Mouse (Mus musculus): ENCODE measurements around the gene Ankrd44. TPM values are rescaled to one million over a fixed set of nuclear protein-coding genes. Genes with fewer than 3 reads are reported as not detected.

Gene Ankrd44
- total RNA-seq, 1 experiment: 10.2 TPM

DNA sequence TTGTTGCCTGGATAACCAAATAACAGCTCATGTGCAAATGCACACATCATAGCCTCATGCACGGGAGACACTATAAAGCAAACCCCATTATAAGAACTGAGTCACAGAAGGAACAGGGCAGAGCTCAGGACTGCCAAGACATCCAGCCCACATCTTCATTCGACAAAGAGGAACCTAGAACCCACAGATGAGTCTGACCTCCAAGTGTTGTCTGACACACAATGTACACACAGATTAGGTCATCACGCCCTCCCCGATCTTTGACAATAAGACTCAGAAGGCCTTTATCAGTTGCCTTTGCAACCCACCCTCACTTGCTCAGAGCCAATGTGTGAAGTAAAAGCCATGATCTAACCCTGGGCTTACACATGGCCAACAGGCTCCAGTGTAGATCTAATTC lies 6.1 kb downstream of the Ankrd44 start:
- Histone ChIP-seq H3K27ac (ENCODE audit: insufficient read depth, low read depth, low read length, poor library complexity, severe bottlenecking) (no peak overlapping the region), H3K9ac (ENCODE audit: insufficient read depth, low read depth, low read length, poor library complexity, severe bottlenecking) (no peak overlapping the region), H3K4me3 (ENCODE audit: insufficient read depth in 1 of 2, low read depth in 1 of 2, low read length in 2 of 2, poor library complexity in 1 of 2, severe bottlenecking in 1 of 2) (no peak overlapping the region), H3K4me1 (ENCODE audit: control insufficient read depth in 2 of 2, insufficient read depth in 2 of 2, low read length in 2 of 2, poor library complexity in 1 of 2) (no peaks in the 10 kb centered on the region; a peak in 2 of 4 replicates), H3K36me3 (ENCODE audit: control insufficient read depth, insufficient read depth, low read length, poor library complexity, severe bottlenecking) (no peaks in the 10 kb centered on the region), H3K9me3 (ENCODE audit: control insufficient read depth, insufficient read depth, low read depth, low read length) (no peaks in the 10 kb centered on the region)
- TF ChIP-seq ZNF384 (IDR thresholded peaks at IDR 0.05; ENCODE audit: low read depth, low read length): no peak
- TF ChIP-seq ZC3H11A (IDR thresholded peaks at IDR 0.05; ENCODE audit: borderline replicate concordance, low read depth, low read length): no peak
- in situ Hi-C loops (cut with MboI; ENCODE audit: low sequenced_read_pairs in 2 of 2, unreplicated experiment in 2 of 2): no loop called here
- no peak for DNase-seq (ENCODE audit: low read depth, low spot score)

- H3K9me3 ChIP-seq (ENCODE audit: control insufficient read depth, insufficient read depth, low read depth, low read length): no peaks in the 10 kb centered on the region
- no peaks in the 10 kb centered on the region for H3K36me3 ChIP-seq (ENCODE audit: control insufficient read depth, insufficient read depth, low read length, poor library complexity, severe bottlenecking)
- no peaks in the 10 kb centered on the region for H3K4me1 ChIP-seq (ENCODE audit: control insufficient read depth in 2 of 2, insufficient read depth in 2 of 2, low read length in 2 of 2, poor library complexity in 1 of 2)
- H3K9ac ChIP-seq (ENCODE audit: insufficient read depth, low read depth, low read length, poor library complexity, severe bottlenecking): no peak overlapping the region
- in situ Hi-C loops (cut with MboI; ENCODE audit: low sequenced_read_pairs in 2 of 2, unreplicated experiment in 2 of 2): no loop called here
- no peak for DNase-seq (ENCODE audit: low read depth, low spot score)
- no peak overlapping the region for H3K4me3 ChIP-seq (ENCODE audit: insufficient read depth in 1 of 2, low read depth in 1 of 2, low read length in 2 of 2, poor library complexity in 1 of 2, severe bottlenecking in 1 of 2)
- no peak for TF ChIP-seq HCFC1 (IDR thresholded peaks at IDR 0.05; ENCODE audit: borderline replicate concordance, insufficient read depth, low read length)
- no peak for TF ChIP-seq ZNF384 (IDR thresholded peaks at IDR 0.05; ENCODE audit: low read depth, low read length)
- no peak for TF ChIP-seq ZC3H11A (IDR thresholded peaks at IDR 0.05; ENCODE audit: borderline replicate concordance, low read depth, low read length)
- TF ChIP-seq MAFK (IDR thresholded peaks at IDR 0.05; ENCODE audit: insufficient read depth, low read depth, low read length): no peak
- no peak for TF ChIP-seq CHD2 (IDR thresholded peaks at IDR 0.05; ENCODE audit: low read depth, low read length)
- no peak overlapping the region for H3K27ac ChIP-seq (ENCODE audit: insufficient read depth, low read depth, low read length, poor library complexity, severe bottlenecking)
Observed at GRCm38 (mm10) chr1:54916456-54916855, 9.7 kb downstream of the Ankrd44 start.

- DNase-seq (ENCODE audit: low read depth, low spot score): no peak
- TF ChIP-seq ZNF384 (IDR thresholded peaks at IDR 0.05; ENCODE audit: low read depth, low read length) (no peak), HCFC1 (IDR thresholded peaks at IDR 0.05; ENCODE audit: borderline replicate concordance, insufficient read depth, low read length) (no peak), MAFK (IDR thresholded peaks at IDR 0.05; ENCODE audit: insufficient read depth, low read depth, low read length) (no peak), CHD2 (IDR thresholded peaks at IDR 0.05; ENCODE audit: low read depth, low read length) (no peak)
- in situ Hi-C loops (cut with MboI; ENCODE audit: low sequenced_read_pairs in 2 of 2, unreplicated experiment in 2 of 2): no loop called here
- Histone ChIP-seq H3K9me3 (ENCODE audit: control insufficient read depth, insufficient read depth, low read depth, low read length) (no peaks in the 10 kb centered on the region), H3K9ac (ENCODE audit: insufficient read depth, low read depth, low read length, poor library complexity, severe bottlenecking) (no peak overlapping the region), H3K4me1 (ENCODE audit: control insufficient read depth in 2 of 2, insufficient read depth in 2 of 2, low read length in 2 of 2, poor library complexity in 1 of 2) (no peaks in the 10 kb centered on the region), H3K4me3 (ENCODE audit: insufficient read depth in 1 of 2, low read depth in 1 of 2, low read length in 2 of 2, poor library complexity in 1 of 2, severe bottlenecking in 1 of 2) (no peak overlapping the region), H3K36me3 (ENCODE audit: control insufficient read depth, insufficient read depth, low read length, poor library complexity, severe bottlenecking) (no peaks in the 10 kb centered on the region), H3K27ac (ENCODE audit: insufficient read depth, low read depth, low read length, poor library complexity, severe bottlenecking) (no peak overlapping the region)
Observed at GRCm38 (mm10) chr1:54914387-54914786, 11.8 kb downstream of the Ankrd44 start.

- TF ChIP-seq HCFC1 (IDR thresholded peaks at IDR 0.05; ENCODE audit: borderline replicate concordance, insufficient read depth, low read length) (no peak), MAFK (IDR thresholded peaks at IDR 0.05; ENCODE audit: insufficient read depth, low read depth, low read length) (no peak), ZC3H11A (IDR thresholded peaks at IDR 0.05; ENCODE audit: borderline replicate concordance, low read depth, low read length) (no peak), ZNF384 (IDR thresholded peaks at IDR 0.05; ENCODE audit: low read depth, low read length) (no peak), CHD2 (IDR thresholded peaks at IDR 0.05; ENCODE audit: low read depth, low read length) (no peak)
- no peak for DNase-seq (ENCODE audit: low read depth, low spot score)
- Histone ChIP-seq H3K9ac (ENCODE audit: insufficient read depth, low read depth, low read length, poor library complexity, severe bottlenecking) (no peak overlapping the region), H3K4me1 (ENCODE audit: control insufficient read depth in 2 of 2, insufficient read depth in 2 of 2, low read length in 2 of 2, poor library complexity in 1 of 2) (no peaks in the 10 kb centered on the region; a peak in 1 of 4 replicates), H3K27ac (ENCODE audit: insufficient read depth, low read depth, low read length, poor library complexity, severe bottlenecking) (no peak overlapping the region), H3K36me3 (ENCODE audit: control insufficient read depth, insufficient read depth, low read length, poor library complexity, severe bottlenecking) (no peaks in the 10 kb centered on the region), H3K9me3 (ENCODE audit: control insufficient read depth, insufficient read depth, low read depth, low read length) (no peaks in the 10 kb centered on the region), H3K4me3 (ENCODE audit: insufficient read depth in 1 of 2, low read depth in 1 of 2, low read length in 2 of 2, poor library complexity in 1 of 2, severe bottlenecking in 1 of 2) (no peak overlapping the region)
- in situ Hi-C loops (cut with MboI; ENCODE audit: low sequenced_read_pairs in 2 of 2, unreplicated experiment in 2 of 2): no loop called here
Observed at GRCm38 (mm10) chr1:54913379-54913873, 12.8 kb downstream of the Ankrd44 start.

DNA sequence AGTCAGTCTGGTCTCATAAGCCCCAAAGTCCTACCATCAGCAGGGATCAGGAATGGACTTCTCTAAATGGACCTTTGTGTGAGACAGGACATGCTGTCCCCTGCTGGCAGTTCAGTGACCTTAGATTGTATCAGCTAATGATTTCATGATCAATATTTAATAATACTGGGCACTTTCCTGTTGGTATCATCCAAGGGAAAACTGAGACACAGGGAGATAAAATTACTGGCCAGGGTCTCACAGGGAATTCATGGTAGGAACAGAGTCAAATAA lies 13.2 kb downstream of the Ankrd44 start:
- no peaks in the 10 kb centered on the region for H3K9me3 ChIP-seq (ENCODE audit: control insufficient read depth, insufficient read depth, low read depth, low read length)
- DNase-seq (ENCODE audit: low read depth, low spot score): no peak
- no peak overlapping the region for H3K4me3 ChIP-seq (ENCODE audit: insufficient read depth in 1 of 2, low read depth in 1 of 2, low read length in 2 of 2, poor library complexity in 1 of 2, severe bottlenecking in 1 of 2)
- no peaks in the 10 kb centered on the region for H3K36me3 ChIP-seq (ENCODE audit: control insufficient read depth, insufficient read depth, low read length, poor library complexity, severe bottlenecking)
- TF ChIP-seq CHD2 (IDR thresholded peaks at IDR 0.05; ENCODE audit: low read depth, low read length): no peak
- TF ChIP-seq HCFC1 (IDR thresholded peaks at IDR 0.05; ENCODE audit: borderline replicate concordance, insufficient read depth, low read length): no peak
- no peak for TF ChIP-seq MAFK (IDR thresholded peaks at IDR 0.05; ENCODE audit: insufficient read depth, low read depth, low read length)
- TF ChIP-seq ZNF384 (IDR thresholded peaks at IDR 0.05; ENCODE audit: low read depth, low read length): no peak
- TF ChIP-seq ZC3H11A (IDR thresholded peaks at IDR 0.05; ENCODE audit: borderline replicate concordance, low read depth, low read length): no peak
- no peaks in the 10 kb centered on the region; a peak in 1 of 4 replicates for H3K4me1 ChIP-seq (ENCODE audit: control insufficient read depth in 2 of 2, insufficient read depth in 2 of 2, low read length in 2 of 2, poor library complexity in 1 of 2)
- no peak overlapping the region for H3K9ac ChIP-seq (ENCODE audit: insufficient read depth, low read depth, low read length, poor library complexity, severe bottlenecking)
- no peak overlapping the region for H3K27ac ChIP-seq (ENCODE audit: insufficient read depth, low read depth, low read length, poor library complexity, severe bottlenecking)
- in situ Hi-C loops (cut with MboI; ENCODE audit: low sequenced_read_pairs in 2 of 2, unreplicated experiment in 2 of 2): no loop called here

Measured in ES-E14 (cell line).